Mouse (Mus musculus): ENCODE data around the gene Gabra5. TPM values are rescaled to one million over a fixed set of nuclear protein-coding genes. Genes with fewer than 3 reads are reported as not detected.

Gene Gabra5
- polyA plus RNA-seq, 1 experiment from 2014 or later: 50.9 TPM

GRCm38 (mm10) chr7:57486907-57487306 is 23.0 kb downstream of the Gabra5 start:
- Histone ChIP-seq H3K4me3 (replicated peaks; ENCODE audit: low read length) (no peak overlapping the region), H3K9ac (no peak overlapping the region), H3K27ac (no peak overlapping the region), H3K27me3 (ENCODE audit: control insufficient read depth, insufficient read depth, low read length) (no peaks in the 10 kb centered on the region), H3K9me3 (ENCODE audit: control insufficient read depth, low read length) (no peaks in the 10 kb centered on the region), H3K4me1 (replicated peaks; ENCODE audit: control insufficient read depth, insufficient read depth, low read length) (no peaks in the 10 kb centered on the region), H3K36me3 (replicated peaks; ENCODE audit: control insufficient read depth, insufficient read depth) (no peaks in the 10 kb centered on the region; the same call in 1 of the 2 replicates), H3K4me2 (replicated peaks) (no peak overlapping the region)
- 79% methylated on average over 6 of the region's 6 CpGs for WGBS
- DNase-seq (ENCODE audit: low spot score): no peak
- ATAC-seq (ENCODE audit: low FRiP score): no peak

- ATAC-seq (ENCODE audit: low FRiP score) (no peak), DNase-seq (ENCODE audit: low spot score) (peak; percentile 56)
- H3K4me1 ChIP-seq (replicated peaks; ENCODE audit: control insufficient read depth, insufficient read depth, low read length): no peaks in the 10 kb centered on the region
- H3K27me3 ChIP-seq (ENCODE audit: control insufficient read depth, insufficient read depth, low read length): no peaks in the 10 kb centered on the region
- no peaks in the 10 kb centered on the region for H3K9me3 ChIP-seq (ENCODE audit: control insufficient read depth, low read length)
- no peak overlapping the region for H3K4me3 ChIP-seq (replicated peaks; ENCODE audit: low read length)
- H3K4me2 ChIP-seq (replicated peaks): no peak overlapping the region
- H3K36me3 ChIP-seq (replicated peaks; ENCODE audit: control insufficient read depth, insufficient read depth): no peaks in the 10 kb centered on the region
- no peak overlapping the region for H3K9ac ChIP-seq
- H3K27ac ChIP-seq: no peak overlapping the region
Measured at GRCm38 (mm10) chr7:57482896-57483295, 27.0 kb downstream of the Gabra5 start.

GRCm38 (mm10) chr7:57473811-57474525 is 35.9 kb downstream of the Gabra5 start:
- no peak overlapping the region for H3K27ac ChIP-seq
- peak; percentile 85 for DNase-seq (ENCODE audit: low spot score)
- H3K4me1 ChIP-seq (replicated peaks; ENCODE audit: control insufficient read depth, insufficient read depth, low read length): no peaks in the 10 kb centered on the region
- H3K4me3 ChIP-seq (replicated peaks; ENCODE audit: low read length): no peak overlapping the region
- no peaks in the 10 kb centered on the region for H3K27me3 ChIP-seq (ENCODE audit: control insufficient read depth, insufficient read depth, low read length)
- no peaks in the 10 kb centered on the region for H3K9me3 ChIP-seq (ENCODE audit: control insufficient read depth, low read length)
- H3K4me2 ChIP-seq (replicated peaks): no peak overlapping the region
- no peaks in the 10 kb centered on the region for H3K36me3 ChIP-seq (replicated peaks; ENCODE audit: control insufficient read depth, insufficient read depth)
- no peak overlapping the region for H3K9ac ChIP-seq
- ATAC-seq (ENCODE audit: low FRiP score): peak; percentile 87
- WGBS: 86% methylated on average over 4 of the region's 4 CpGs

GRCm38 (mm10) chr7:57471316-57471715 is 38.5 kb downstream of the Gabra5 start:
- 100% methylated on average over 1 of the region's 1 CpGs for WGBS
- Histone ChIP-seq H3K9ac (no peak overlapping the region), H3K4me3 (replicated peaks; ENCODE audit: low read length) (no peak overlapping the region), H3K4me1 (replicated peaks; ENCODE audit: control insufficient read depth, insufficient read depth, low read length) (no peaks in the 10 kb centered on the region), H3K27me3 (ENCODE audit: control insufficient read depth, insufficient read depth, low read length) (no peaks in the 10 kb centered on the region), H3K4me2 (replicated peaks) (no peak overlapping the region), H3K27ac (no peak overlapping the region), H3K36me3 (replicated peaks; ENCODE audit: control insufficient read depth, insufficient read depth) (no peaks in the 10 kb centered on the region), H3K9me3 (ENCODE audit: control insufficient read depth, low read length) (no peaks in the 10 kb centered on the region)
- no peak for DNase-seq (ENCODE audit: low spot score)
- no peak for ATAC-seq (ENCODE audit: low FRiP score)

DNA sequence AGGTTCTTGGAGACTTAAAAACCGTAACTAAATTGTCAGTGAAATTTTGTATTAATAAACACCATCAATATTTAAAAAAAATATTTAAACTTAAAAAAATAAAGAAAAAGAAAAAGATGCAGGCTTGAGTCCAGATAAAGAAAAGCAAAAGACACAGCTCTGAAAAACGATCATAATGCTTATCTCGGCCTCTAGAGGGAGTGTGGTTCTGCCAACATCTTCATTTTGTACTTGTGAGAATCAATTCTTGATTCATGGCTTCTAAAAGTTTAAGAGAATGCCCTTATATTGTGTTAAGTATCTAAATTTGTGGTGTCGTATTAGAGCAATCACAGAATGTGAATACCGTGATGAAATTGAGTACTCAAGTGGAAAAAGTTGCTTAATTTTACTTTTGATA is 49.5 kb downstream of the Gabra5 start:
- no peaks in the 10 kb centered on the region for H3K4me1 ChIP-seq (replicated peaks; ENCODE audit: control insufficient read depth, insufficient read depth, low read length)
- H3K9me3 ChIP-seq (ENCODE audit: control insufficient read depth, low read length): no peaks in the 10 kb centered on the region
- no peak overlapping the region for H3K4me3 ChIP-seq (replicated peaks; ENCODE audit: low read length)
- 73% methylated on average over 5 of the region's 5 CpGs for WGBS
- no peak overlapping the region for H3K9ac ChIP-seq
- no peak overlapping the region for H3K4me2 ChIP-seq (replicated peaks)
- H3K36me3 ChIP-seq (replicated peaks; ENCODE audit: control insufficient read depth, insufficient read depth): no peaks in the 10 kb centered on the region
- H3K27ac ChIP-seq: no peak overlapping the region
- DNase-seq (ENCODE audit: low spot score) (no peak), ATAC-seq (ENCODE audit: low FRiP score) (no peak)
- no peaks in the 10 kb centered on the region for H3K27me3 ChIP-seq (ENCODE audit: control insufficient read depth, insufficient read depth, low read length)

GRCm38 (mm10) chr7:57448239-57448638 is 61.6 kb downstream of the Gabra5 start:
- WGBS: 72% methylated on average over 1 of the region's 1 CpGs
- Histone ChIP-seq H3K36me3 (replicated peaks; ENCODE audit: control insufficient read depth, insufficient read depth) (no peaks in the 10 kb centered on the region), H3K27me3 (ENCODE audit: control insufficient read depth, insufficient read depth, low read length) (no peaks in the 10 kb centered on the region), H3K9me3 (ENCODE audit: control insufficient read depth, low read length) (no peaks in the 10 kb centered on the region), H3K4me1 (replicated peaks; ENCODE audit: control insufficient read depth, insufficient read depth, low read length) (no peaks in the 10 kb centered on the region), H3K4me2 (replicated peaks) (no peak overlapping the region), H3K4me3 (replicated peaks; ENCODE audit: low read length) (no peak overlapping the region), H3K9ac (no peak overlapping the region), H3K27ac (no peak overlapping the region)
- DNase-seq (ENCODE audit: low spot score) (no peak), ATAC-seq (ENCODE audit: low FRiP score) (no peak)

DNA sequence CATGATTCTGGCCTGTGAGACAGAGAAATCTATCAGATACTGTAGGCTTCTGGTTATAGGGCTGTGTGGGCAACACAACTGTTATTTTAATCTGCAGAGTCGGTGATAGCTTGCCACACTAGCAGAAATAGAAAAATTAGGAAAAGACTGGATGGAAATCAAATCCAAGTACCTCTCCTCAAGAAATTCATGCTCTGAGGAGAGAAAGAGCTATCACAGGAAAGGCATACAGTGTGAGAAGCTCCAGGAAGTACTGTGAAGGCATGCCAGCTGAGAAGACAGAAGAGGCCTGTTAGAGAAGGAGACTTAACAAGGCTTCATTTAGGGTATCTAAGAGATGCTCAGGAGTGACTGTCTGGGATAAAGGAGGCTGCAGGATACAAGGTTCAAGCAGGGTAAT is 87.2 kb downstream of the Gabra5 start:
- Histone ChIP-seq H3K4me2 (replicated peaks) (no peak overlapping the region), H3K9ac (no peak overlapping the region), H3K4me3 (replicated peaks; ENCODE audit: low read length) (no peak overlapping the region), H3K27ac (no peak overlapping the region), H3K9me3 (ENCODE audit: control insufficient read depth, low read length) (no peaks in the 10 kb centered on the region), H3K4me1 (replicated peaks; ENCODE audit: control insufficient read depth, insufficient read depth, low read length) (no peaks in the 10 kb centered on the region), H3K27me3 (ENCODE audit: control insufficient read depth, insufficient read depth, low read length) (no peaks in the 10 kb centered on the region), H3K36me3 (replicated peaks; ENCODE audit: control insufficient read depth, insufficient read depth) (no peaks in the 10 kb centered on the region)
- ATAC-seq (ENCODE audit: low FRiP score) (no peak), DNase-seq (ENCODE audit: low spot score) (no peak)
- 90% methylated on average over 1 of the region's 1 CpGs for WGBS

- Histone ChIP-seq H3K27ac (no peak overlapping the region), H3K9ac (no peak overlapping the region), H3K4me1 (replicated peaks; ENCODE audit: control insufficient read depth, insufficient read depth, low read length) (no peaks in the 10 kb centered on the region), H3K4me2 (replicated peaks) (no peak overlapping the region), H3K4me3 (replicated peaks; ENCODE audit: low read length) (no peak overlapping the region), H3K27me3 (ENCODE audit: control insufficient read depth, insufficient read depth, low read length) (no peaks in the 10 kb centered on the region), H3K9me3 (ENCODE audit: control insufficient read depth, low read length) (no peaks in the 10 kb centered on the region), H3K36me3 (replicated peaks; ENCODE audit: control insufficient read depth, insufficient read depth) (no peaks in the 10 kb centered on the region)
- ATAC-seq (ENCODE audit: low FRiP score) (no peak), DNase-seq (ENCODE audit: low spot score) (no peak)
- 93% methylated on average over 1 of the region's 1 CpGs for WGBS
Measured at GRCm38 (mm10) chr7:57421044-57421443, 88.8 kb downstream of the Gabra5 start.

GRCm38 (mm10) chr7:57419392-57419791 is 90.5 kb downstream of the Gabra5 start, which contains the start of gene Gabrb3:
Gene Gabrb3, plus strand, starts transcription at chr7:57419692.
- H3K27me3 ChIP-seq (ENCODE audit: control insufficient read depth, insufficient read depth, low read length): no peaks in the 10 kb centered on the region
- no peaks in the 10 kb centered on the region for H3K36me3 ChIP-seq (replicated peaks; ENCODE audit: control insufficient read depth, insufficient read depth)
- H3K4me2 ChIP-seq (replicated peaks): no peak within 1 kb of the TSS
- H3K9ac ChIP-seq: no peak within 1 kb of the TSS
- H3K27ac ChIP-seq: no peak within 1 kb of the TSS
- no peaks in the 10 kb centered on the region for H3K9me3 ChIP-seq (ENCODE audit: control insufficient read depth, low read length)
- no peak within 1 kb of the TSS for H3K4me3 ChIP-seq (replicated peaks; ENCODE audit: low read length)
- no peak for ATAC-seq (ENCODE audit: low FRiP score)
- DNase-seq (ENCODE audit: low spot score): no peak
- WGBS: 89% methylated on average over 2 of the region's 2 CpGs
- H3K4me1 ChIP-seq (replicated peaks; ENCODE audit: control insufficient read depth, insufficient read depth, low read length): no peaks in the 10 kb centered on the region

DNA sequence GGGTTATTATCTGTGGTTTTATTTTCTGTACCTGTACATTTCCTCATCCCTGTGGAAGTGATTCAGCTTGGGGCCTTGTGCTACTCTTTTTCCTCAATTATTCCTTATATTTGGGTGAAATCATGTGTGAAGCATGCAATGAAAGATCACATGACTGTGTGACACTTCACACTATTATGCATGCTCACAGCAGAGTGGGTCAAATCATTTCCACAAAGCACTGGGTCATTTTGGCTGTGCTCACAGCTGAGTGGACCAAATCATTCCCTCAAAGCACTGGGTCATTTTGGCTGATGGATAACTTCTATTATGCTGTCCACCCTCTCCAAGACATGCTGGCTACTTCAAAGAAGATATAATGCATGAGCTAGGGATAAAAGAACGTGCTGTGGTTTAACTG is 97.0 kb downstream of the Gabra5 start:
- ATAC-seq (ENCODE audit: low FRiP score): no peak
- no peak overlapping the region for H3K4me3 ChIP-seq (replicated peaks; ENCODE audit: low read length)
- H3K9me3 ChIP-seq (ENCODE audit: control insufficient read depth, low read length): no peaks in the 10 kb centered on the region
- H3K4me1 ChIP-seq (replicated peaks; ENCODE audit: control insufficient read depth, insufficient read depth, low read length): no peaks in the 10 kb centered on the region
- no peak overlapping the region for H3K9ac ChIP-seq
- 22% methylated on average over 1 of the region's 1 CpGs for WGBS
- DNase-seq (ENCODE audit: low spot score): no peak
- no peak overlapping the region for H3K4me2 ChIP-seq (replicated peaks)
- H3K27ac ChIP-seq: no peak overlapping the region
- H3K27me3 ChIP-seq (ENCODE audit: control insufficient read depth, insufficient read depth, low read length): no peaks in the 10 kb centered on the region
- H3K36me3 ChIP-seq (replicated peaks; ENCODE audit: control insufficient read depth, insufficient read depth): no peaks in the 10 kb centered on the region

Measured in hindbrain, embryonic 14.5 days (tissue).